Mouse (Mus musculus): ENCODE measurements around the gene Ppp2r3a.
A peak's percentile ranks its signal among the peaks of the same experiment; 100 is the strongest.

Gene Ppp2r3a

DNA sequence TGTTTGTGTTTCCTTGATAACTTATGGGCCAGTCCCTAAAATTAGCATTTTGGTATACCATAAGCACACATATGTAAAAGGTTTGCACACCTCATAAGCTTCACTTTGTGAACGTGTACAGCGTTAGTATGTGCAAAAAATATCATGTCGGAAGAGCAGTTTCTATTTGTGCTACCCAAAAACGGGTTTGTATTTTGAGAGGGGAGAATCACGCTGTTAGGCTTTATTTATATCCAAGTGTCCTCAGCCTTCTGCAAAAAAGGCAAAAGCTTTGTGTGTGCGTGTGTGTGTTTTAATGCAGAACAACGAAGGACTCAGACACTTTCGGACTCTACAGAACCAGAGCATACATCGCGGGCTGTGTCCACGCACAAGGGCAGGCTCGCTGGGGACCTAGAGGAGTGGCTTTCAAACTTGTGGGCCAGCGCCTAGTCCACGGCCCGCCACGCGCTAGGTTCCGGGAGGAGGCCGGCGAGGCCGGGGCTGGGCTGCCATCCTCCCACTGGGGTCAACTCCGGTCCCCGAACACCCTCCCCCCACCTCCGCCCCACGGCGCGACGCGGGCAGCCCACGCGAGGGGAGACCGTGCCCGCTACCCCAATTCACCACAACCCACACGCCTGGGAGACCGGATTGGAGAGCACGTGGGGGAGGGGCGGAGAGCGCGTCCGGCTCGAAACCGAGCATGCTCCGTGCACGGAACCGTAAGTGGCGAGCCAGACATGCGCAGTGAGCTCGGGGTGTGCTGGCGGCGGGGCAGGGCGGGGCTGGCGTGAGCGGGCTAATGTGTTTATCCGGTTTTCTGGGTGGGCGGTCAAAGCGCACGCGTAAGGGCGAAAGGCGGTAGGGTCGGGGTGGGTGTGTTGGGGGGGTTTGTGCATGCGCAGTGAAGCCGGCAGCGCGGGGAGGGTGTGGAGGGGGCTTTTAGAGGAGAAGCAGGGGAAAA, 178.3 kb downstream of the Ppp2r3a start:
- peak; percentile 100 for DNase-seq

- DNase-seq = peak; percentile 71
Measured at GRCm38 (mm10) chr9:101072506-101072905, 179.1 kb downstream of the Ppp2r3a start.

DNA sequence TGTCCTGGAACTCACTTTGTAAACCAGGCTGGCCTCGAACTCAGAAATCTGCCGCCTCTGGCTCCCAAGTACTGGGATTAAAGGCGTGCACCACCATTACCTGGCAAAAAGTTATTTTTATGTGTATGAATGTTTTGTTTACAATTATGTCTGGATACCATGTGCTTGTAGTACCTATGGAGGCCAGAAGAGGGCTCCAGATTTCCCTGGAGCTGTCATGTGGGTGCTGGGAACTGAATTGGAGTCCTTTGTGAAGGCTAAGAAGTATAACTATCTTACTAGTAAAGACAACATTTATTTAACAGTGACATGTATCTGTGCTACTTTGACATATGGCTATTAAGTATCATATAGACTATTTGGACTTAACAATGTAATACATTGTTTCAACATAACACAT, 181.8 kb downstream of the Ppp2r3a start:
- peak; percentile 35 for DNase-seq

DNA sequence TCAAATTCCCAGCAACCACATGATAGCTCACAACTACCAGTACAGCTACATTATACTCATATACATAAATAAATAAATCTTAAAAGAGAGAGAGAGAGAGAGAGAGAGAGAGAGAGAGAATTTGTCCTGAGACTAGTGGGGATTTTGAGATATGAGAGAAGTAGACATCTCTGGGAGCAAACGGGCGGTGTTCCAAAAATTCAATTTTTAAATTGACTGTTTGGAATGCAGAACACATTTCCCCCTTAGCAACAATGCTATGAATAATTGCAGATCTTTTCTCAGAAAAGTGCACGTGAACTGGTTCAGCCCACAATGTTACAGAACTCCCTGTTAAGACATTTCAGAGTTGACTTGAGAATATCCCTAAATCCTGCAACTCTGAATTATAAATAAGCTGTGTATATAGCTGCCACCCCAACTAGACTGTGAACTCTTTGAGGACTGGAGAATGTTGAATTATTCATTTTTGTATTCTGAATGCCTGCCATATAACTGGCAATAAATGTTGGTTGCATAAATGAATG, 186.5 kb downstream of the Ppp2r3a start:
- DNase-seq = no peak

DNA sequence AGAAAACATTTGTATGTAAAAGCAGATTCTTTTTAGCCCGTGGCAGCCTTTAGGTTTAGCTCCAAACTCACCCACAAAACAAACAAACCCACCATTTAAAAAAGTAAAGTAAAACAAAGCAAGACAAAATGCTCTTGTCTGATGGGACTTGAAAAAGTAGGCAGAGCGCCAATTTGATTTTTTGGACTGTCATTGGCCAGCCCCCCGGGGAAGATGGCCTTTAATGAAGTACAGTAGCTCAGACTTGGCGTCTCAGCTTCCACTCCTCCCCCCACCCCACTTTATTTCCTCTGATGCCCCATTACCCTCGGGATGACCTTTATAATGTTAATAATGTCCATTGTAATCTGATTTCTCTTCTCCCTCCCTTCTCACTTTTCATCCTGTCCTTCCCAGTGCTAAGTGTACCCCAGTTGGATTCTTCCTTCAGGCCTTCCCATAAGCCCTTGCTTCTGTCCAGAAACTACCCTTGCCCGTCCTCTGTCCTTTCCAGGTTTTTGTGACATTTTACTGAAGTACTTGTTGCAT, 189.3 kb downstream of the Ppp2r3a start:
- DNase-seq = peak; percentile 55

DNA sequence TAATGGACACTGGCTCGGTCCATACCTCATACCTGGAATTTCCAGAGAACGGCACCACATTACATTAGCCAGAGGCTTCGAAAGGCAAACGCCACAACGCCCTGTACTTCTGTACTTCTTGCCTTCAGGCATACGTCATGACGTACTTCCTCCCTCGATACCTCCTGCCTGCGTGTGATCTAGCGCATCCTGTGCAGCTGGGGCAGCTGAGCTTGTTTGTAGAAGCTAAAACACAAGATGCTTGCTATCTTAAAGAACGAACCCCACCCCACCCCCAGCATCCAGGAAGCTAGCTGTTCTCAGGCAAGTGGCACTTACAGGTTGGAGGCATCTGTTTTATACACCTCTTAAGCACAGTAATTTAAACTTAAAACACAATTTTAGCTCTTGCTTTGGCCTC, 190.6 kb downstream of the Ppp2r3a start:
- no peak for DNase-seq

DNA sequence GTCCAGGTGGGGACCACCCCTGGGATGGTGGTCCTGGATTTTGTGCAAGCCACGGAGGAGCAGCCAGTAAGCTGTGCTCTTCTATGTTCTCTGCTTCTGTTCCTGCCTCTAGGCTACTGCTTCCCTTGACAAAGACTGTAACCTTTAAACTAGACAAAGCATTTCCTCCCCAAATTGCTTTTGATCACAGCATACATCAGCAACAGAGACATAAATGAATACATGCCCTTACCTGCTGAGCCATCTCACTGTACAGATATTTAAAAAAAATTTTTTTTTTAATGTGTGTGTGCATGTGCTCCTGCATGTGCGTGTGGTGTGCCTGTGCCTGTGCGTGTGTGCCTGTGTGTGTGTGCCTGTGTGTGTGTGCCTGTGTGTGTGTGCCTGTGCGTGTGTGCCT, 194.4 kb downstream of the Ppp2r3a start:
- DNase-seq = peak; percentile 69

Measured in heart, adult 11 months (tissue).